Mouse (Mus musculus) lung, postnatal 0 days (tissue): ENCODE measurements around the gene Noto. TPM values are rescaled to one million over a fixed set of nuclear protein-coding genes. Genes with fewer than 3 reads are reported as not detected.
A peak's percentile ranks its signal among the peaks of the same experiment; 100 is the strongest.

Experiments used
- ATAC-seq: fragments of 200-750 bp; cut with Nextera tagmentation; 2 replicates; pipeline ENCODE4 v1.8.0; 2017; ENCODE audit warnings: moderate library complexity
- DNase-seq: peaks from one replicate; pipeline ENCODE4 v3.0.0-alpha.2; 2016; ENCODE audit warnings: low spot score
- H3K27ac ChIP-seq: fragments of 300-500 bp; sonication (generic); 2 replicates; pipeline ENCODE4 v1.5.1; 2014; ENCODE audit warnings: antibody characterized with exemption, mild to moderate bottlenecking, low read length, mixed read lengths
- H3K27me3 ChIP-seq: fragments of 300-500 bp; sonication (generic); replicated peaks from 2 replicates; pipeline ENCODE4 v1.6.1; 2014; ENCODE audit warnings: low read length, mixed read lengths; ENCODE audit not compliant: insufficient read depth
- H3K36me3 ChIP-seq: fragments of 300-500 bp; sonication (generic); 2 replicates; pipeline ENCODE4 v1.6.1; 2014; ENCODE audit warnings: low read length, mixed read lengths; ENCODE audit not compliant: insufficient read depth
- H3K4me1 ChIP-seq: fragments of 300-500 bp; sonication (generic); 2 replicates; pipeline ENCODE4 v1.6.1; 2014; ENCODE audit warnings: antibody characterized with exemption, low read depth, low read length, mixed read lengths; ENCODE audit not compliant: insufficient read depth
- H3K4me2 ChIP-seq: fragments of 300-500 bp; sonication (generic); replicated peaks from 2 replicates; pipeline ENCODE4 v1.6.1; 2014; ENCODE audit warnings: low read depth, mild to moderate bottlenecking, low read length, moderate library complexity, mixed read lengths
- H3K4me3 ChIP-seq: fragments of 300-500 bp; sonication (generic); 2 replicates; pipeline ENCODE4 v1.5.1; 2014; ENCODE audit warnings: low read depth, low read length
- H3K9ac ChIP-seq: fragments of 300-500 bp; sonication (generic); replicated peaks from 2 replicates; pipeline ENCODE4 v1.6.1; 2014; ENCODE audit warnings: low read depth, mild to moderate bottlenecking
- H3K9me3 ChIP-seq: fragments of 300-500 bp; sonication (generic); 2 replicates; pipeline ENCODE4 v1.6.1; 2016; ENCODE audit warnings: low read length, mixed read lengths
- CTCF ChIP-seq: IDR thresholded peaks from 2 replicates; pipeline ENCODE4 v1.5.1; 2016; ENCODE audit warnings: antibody characterized with exemption, mild to moderate bottlenecking
- EP300 ChIP-seq: IDR thresholded peaks from 2 replicates; pipeline ENCODE4 v1.6.1; 2016; ENCODE audit warnings: antibody characterized with exemption, mild to moderate bottlenecking, control low read depth
- WGBS: fragments of 180-500 bp; shearing (Covaris S2); extraction: QIAGEN DNeasy Blood & Tissue Kit; methylation state at CpG from one replicate; pipeline ENCODE4 v1.1.7; 2014; 5-methylcytosine and 5-hydroxymethylcytosine counted together
- polyA plus RNA-seq: library from polyadenylated mRNA; unstranded; fragments of >200 nt; fragmentation: Nextera tagmentation; extraction: Ambion mirVana; gene quantifications from 2 replicates; pipeline ENCODE4 v1.2.1, GENCODE M21; 2015

The Noto gene
- 0.24 and 0.27 TPM in 2 replicates for polyA plus RNA-seq

- ATAC-seq (0 out of 2 replicates have a peak, but pooled peaks have one; percentile 7), DNase-seq (no peak)
- H3K36me3 ChIP-seq = no peaks in the 10 kb centered on the region
- no peak within 1 kb of the TSS for H3K4me3 ChIP-seq
- no peaks in the 10 kb centered on the region for H3K9me3 ChIP-seq
- peak within 1 kb of the TSS; percentile 28; the same call in 1 of the 2 replicates for H3K4me2 ChIP-seq
- no peaks in the 10 kb centered on the region for H3K4me1 ChIP-seq
- H3K27me3 ChIP-seq = no peaks in the 10 kb centered on the region
- 12% methylated on average over 28 of the region's 28 CpGs for WGBS
- no peak within 1 kb of the TSS; the same call in 1 of the 2 replicates for H3K9ac ChIP-seq
- no peak within 1 kb of the TSS for H3K27ac ChIP-seq
- TF ChIP-seq EP300 = no peak
- TF ChIP-seq CTCF = no peak
Measured at GRCm38 (mm10) chr6:85423836-85424379, at the start of gene Noto. Gene Noto (plus strand): TSS chr6:85423886.

- H3K9ac ChIP-seq = peak within 1 kb of the TSS; percentile 74
- no peak for TF ChIP-seq EP300
- no peak for TF ChIP-seq CTCF
- peak within 1 kb of the TSS; percentile 97 for H3K4me2 ChIP-seq
- no peaks in the 10 kb centered on the region for H3K27me3 ChIP-seq
- ATAC-seq = peak; percentile 12
- WGBS = under 1% methylated on average over 65 of the region's 80 CpGs
- peak within 1 kb of the TSS; percentile 62 for H3K27ac ChIP-seq
- peaks cover 18% of the 10 kb centered on the region for H3K4me1 ChIP-seq
- H3K36me3 ChIP-seq = no peaks in the 10 kb centered on the region
- DNase-seq = peak; percentile 50
- no peaks in the 10 kb centered on the region for H3K9me3 ChIP-seq
- H3K4me3 ChIP-seq = peak within 1 kb of the TSS; percentile 77
Measured at GRCm38 (mm10) chr6:85373951-85374733, 49.5 kb upstream of the Noto start, which contains the start of gene Rab11fip5. Gene Rab11fip5 (minus strand): TSS chr6:85374634.

- peak overlapping the region; percentile 97 for H3K4me2 ChIP-seq
- no peaks in the 10 kb centered on the region for H3K9me3 ChIP-seq
- WGBS = 0% methylated on average over 18 of the region's 19 CpGs
- no peaks in the 10 kb centered on the region for H3K27me3 ChIP-seq
- no peak overlapping the region for H3K27ac ChIP-seq
- H3K4me3 ChIP-seq = peak overlapping the region; percentile 77
- DNase-seq (peak; percentile 99), ATAC-seq (peak; percentile 97)
- no peaks in the 10 kb centered on the region for H3K36me3 ChIP-seq
- no peak for TF ChIP-seq CTCF
- no peak for TF ChIP-seq EP300
- H3K4me1 ChIP-seq = peaks cover 16% of the 10 kb centered on the region
- no peak overlapping the region for H3K9ac ChIP-seq
Measured at GRCm38 (mm10) chr6:85374734-85375114, 49.0 kb upstream of the Noto start.

GRCm38 (mm10) chr6:85377066-85377734, 46.5 kb upstream of the Noto start:
- Histone ChIP-seq H3K9ac (no peak overlapping the region), H3K9me3 (no peaks in the 10 kb centered on the region), H3K4me2 (no peak overlapping the region), H3K4me1 (peaks cover 13% of the 10 kb centered on the region), H3K4me3 (no peak overlapping the region), H3K27me3 (no peaks in the 10 kb centered on the region), H3K27ac (no peak overlapping the region), H3K36me3 (no peaks in the 10 kb centered on the region)
- TF ChIP-seq CTCF (no peak), EP300 (no peak)
- ATAC-seq (no peak), DNase-seq (no peak)
- WGBS = 62% methylated on average over 4 of the region's 4 CpGs

GRCm38 (mm10) chr6:85377876-85378275, 45.8 kb upstream of the Noto start:
- Histone ChIP-seq H3K9me3 (no peaks in the 10 kb centered on the region), H3K36me3 (no peaks in the 10 kb centered on the region), H3K4me3 (no peak overlapping the region), H3K27ac (no peak overlapping the region), H3K27me3 (no peaks in the 10 kb centered on the region), H3K9ac (no peak overlapping the region), H3K4me1 (peaks cover 10% of the 10 kb centered on the region), H3K4me2 (no peak overlapping the region)
- TF ChIP-seq EP300 (no peak), CTCF (no peak)
- WGBS = 60% methylated on average over 5 of the region's 5 CpGs
- no peak for DNase-seq
- ATAC-seq = no peak

GRCm38 (mm10) chr6:85378629-85379028, 45.1 kb upstream of the Noto start:
- no peaks in the 10 kb centered on the region for H3K27me3 ChIP-seq
- H3K4me3 ChIP-seq = no peak overlapping the region
- H3K4me1 ChIP-seq = peaks cover 2% of the 10 kb centered on the region
- no peaks in the 10 kb centered on the region for H3K9me3 ChIP-seq
- no peaks in the 10 kb centered on the region for H3K36me3 ChIP-seq
- no peak overlapping the region for H3K27ac ChIP-seq
- no peak overlapping the region for H3K9ac ChIP-seq
- H3K4me2 ChIP-seq = no peak overlapping the region
- WGBS = 52% methylated on average over 7 of the region's 8 CpGs
- TF ChIP-seq EP300 (no peak), CTCF (no peak)
- DNase-seq = no peak
- no peak for ATAC-seq
